Mouse (Mus musculus) kidney, embryonic 14.5 days (tissue): Measurements from ENCODE around the gene Mia. TPM values are rescaled to one million over a fixed set of nuclear protein-coding genes. Genes with fewer than 3 reads are reported as not detected.

Experiments used
- ATAC-seq: fragments of 200-750 bp; cut with Nextera tagmentation; 2 replicates; pipeline ENCODE4 v1.8.0; 2017; ENCODE audit warnings: moderate number of reproducible peaks, mild to moderate bottlenecking, moderate TSS enrichment, moderate library complexity; ENCODE audit not compliant: low FRiP score, low TSS enrichment
- H3K27ac ChIP-seq: fragments of 300-500 bp; sonication (generic); 2 replicates; pipeline ENCODE4 v1.5.1; 2014; ENCODE audit warnings: low read depth, mild to moderate bottlenecking, low read length, moderate library complexity, mixed read lengths
- H3K27me3 ChIP-seq: fragments of 300-500 bp; sonication (generic); 2 replicates; pipeline ENCODE4 v1.6.1; 2014; ENCODE audit warnings: mild to moderate bottlenecking, low read length; ENCODE audit not compliant: control insufficient read depth, insufficient read depth
- H3K36me3 ChIP-seq: fragments of 300-500 bp; sonication (generic); 2 replicates; pipeline ENCODE4 v1.6.1; 2014; ENCODE audit warnings: low read length, mixed read lengths; ENCODE audit not compliant: control insufficient read depth, insufficient read depth
- H3K4me1 ChIP-seq: fragments of 300-500 bp; sonication (generic); 2 replicates; pipeline ENCODE4 v1.6.1; 2014; ENCODE audit warnings: low read length, mixed read lengths; ENCODE audit not compliant: control insufficient read depth, insufficient read depth
- H3K4me2 ChIP-seq: fragments of 300-500 bp; sonication (generic); replicated peaks from 2 replicates; pipeline ENCODE4 v1.6.1; 2014; ENCODE audit warnings: low read depth, mild to moderate bottlenecking, low read length
- H3K4me3 ChIP-seq: fragments of 300-500 bp; sonication (generic); 2 replicates; pipeline ENCODE4 v1.5.1; 2014; ENCODE audit warnings: mild to moderate bottlenecking, low read length
- H3K9ac ChIP-seq: fragments of 300-500 bp; sonication (generic); 2 replicates; pipeline ENCODE4 v1.6.1; 2014; ENCODE audit warnings: low read depth, mild to moderate bottlenecking, low read length, moderate library complexity
- H3K9me3 ChIP-seq: fragments of 300-500 bp; sonication (generic); 2 replicates; pipeline ENCODE4 v1.6.1; 2016; ENCODE audit warnings: low read length; ENCODE audit not compliant: control insufficient read depth
- WGBS: fragments of 180-500 bp; shearing (Covaris S2); extraction: QIAGEN DNeasy Blood & Tissue Kit; methylation state at CpG from one replicate; pipeline ENCODE4 v1.1.7; 2014; 5-methylcytosine and 5-hydroxymethylcytosine counted together
- polyA plus RNA-seq: library from polyadenylated mRNA; unstranded; fragments of >200 nt; fragmentation: Nextera tagmentation; extraction: Ambion mirVana; gene quantifications from 2 replicates; pipeline ENCODE4 v1.2.1, GENCODE M21; 2014

Mia gene
- polyA plus RNA-seq, 1 experiment from 2014 or later = 24.5 TPM

- Histone ChIP-seq H3K4me2 (peak within 1 kb of the TSS; percentile 72), H3K36me3 (peaks cover 33% of the 10 kb centered on the region), H3K9ac (peak within 1 kb of the TSS; percentile 97)
These were observed 15.0 kb upstream of the Mia start, which contains the start of the genes BC024978 and Snrpa for GRCm38 (mm10) chr7:27195681-27196611. Gene BC024978, plus strand, starts transcription at chr7:27195781. Gene Snrpa, minus strand, starts transcription at chr7:27196271.

DNA sequence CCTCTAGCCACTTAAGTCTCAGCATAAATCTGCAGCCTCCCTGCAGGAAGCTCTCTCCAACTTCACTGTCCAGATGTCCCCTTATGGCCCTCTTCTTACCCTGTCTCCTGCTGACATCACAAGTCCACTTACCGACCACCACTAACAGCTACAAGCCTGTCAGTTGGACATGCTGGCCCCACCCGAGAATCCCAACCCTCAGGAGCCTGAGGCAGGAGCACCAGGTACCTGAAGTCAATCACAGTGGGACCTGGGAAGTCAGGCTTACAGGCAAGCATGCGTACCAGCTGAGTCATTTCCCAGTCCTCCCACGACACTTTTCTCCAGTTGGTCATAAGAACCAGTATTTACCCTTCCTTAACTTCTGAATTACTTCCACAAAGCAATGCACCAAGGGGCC, 12.8 kb upstream of the Mia start:
- no peaks in the 10 kb centered on the region for H3K27me3 ChIP-seq
- ATAC-seq = no peak
- peaks cover 54% of the 10 kb centered on the region for H3K36me3 ChIP-seq
- peaks cover 12% of the 10 kb centered on the region; the same call in 1 of the 2 replicates for H3K4me1 ChIP-seq
- 82% methylated on average over 4 of the region's 4 CpGs for WGBS
- H3K4me2 ChIP-seq = no peak overlapping the region; the same call in 1 of the 2 replicates
- 0 out of 2 replicates have a peak overlapping the region, but pooled peaks have one; percentile 1 for H3K9ac ChIP-seq
- no peak overlapping the region for H3K27ac ChIP-seq
- no peaks in the 10 kb centered on the region for H3K9me3 ChIP-seq
- H3K4me3 ChIP-seq = no peak overlapping the region

More at GRCm38 (mm10) chr7:27195681-27196611, 15.0 kb upstream of the Mia start, which contains the start of the genes BC024978 and Snrpa:
- Histone ChIP-seq H3K4me1 (peaks cover 12% of the 10 kb centered on the region; the same call in 1 of the 2 replicates), H3K27ac (peak within 1 kb of the TSS; percentile 99), H3K4me3 (peak within 1 kb of the TSS; percentile 82), H3K9me3 (no peaks in the 10 kb centered on the region), H3K27me3 (no peaks in the 10 kb centered on the region)
- peak; percentile 99 for ATAC-seq
- WGBS = under 1% methylated on average over 64 of the region's 64 CpGs

- no peak overlapping the region for H3K4me2 ChIP-seq
- 91% methylated on average over 5 of the region's 5 CpGs for WGBS
- H3K4me1 ChIP-seq = peaks cover 12% of the 10 kb centered on the region; the same call in 1 of the 2 replicates
- no peaks in the 10 kb centered on the region for H3K27me3 ChIP-seq
- no peak for ATAC-seq
- H3K9me3 ChIP-seq = no peaks in the 10 kb centered on the region
- no peak overlapping the region for H3K27ac ChIP-seq
- no peak overlapping the region for H3K4me3 ChIP-seq
- peaks cover 67% of the 10 kb centered on the region for H3K36me3 ChIP-seq
- H3K9ac ChIP-seq = no peak overlapping the region
These were observed 11.5 kb upstream of the Mia start for GRCm38 (mm10) chr7:27192434-27192833.

DNA sequence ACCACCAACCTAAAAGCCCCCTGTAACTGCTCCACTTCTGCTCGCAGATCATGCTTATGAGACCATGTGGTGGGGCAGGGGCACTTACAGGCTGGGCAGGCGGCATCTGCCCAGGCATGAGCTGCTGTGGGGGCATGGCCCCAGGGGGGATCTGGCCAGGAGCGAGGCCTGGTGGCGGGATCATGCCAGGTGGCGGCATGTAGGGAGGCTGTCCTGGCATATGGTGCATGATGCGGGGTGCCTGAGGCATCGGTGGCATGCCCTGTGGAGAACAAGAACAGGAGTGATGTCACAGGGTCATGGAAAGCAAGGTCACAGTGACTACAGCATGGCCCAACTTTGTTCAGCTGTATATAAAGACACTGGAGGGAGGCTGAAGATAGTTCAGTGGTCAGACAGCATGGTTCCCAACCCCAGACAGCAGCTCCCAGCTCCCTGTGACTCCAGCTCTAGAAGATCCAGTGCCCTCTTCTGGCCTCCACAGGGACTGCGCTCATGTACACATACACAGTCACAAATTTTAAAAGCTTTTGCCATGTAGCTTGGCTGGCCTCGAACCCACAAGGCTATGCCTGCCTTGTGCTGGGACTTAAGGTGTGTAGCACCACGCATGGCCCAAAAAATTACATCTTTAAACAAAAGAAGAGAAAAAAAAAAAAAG, 8.4 kb upstream of the Mia start:
- Histone ChIP-seq H3K27ac (no peak overlapping the region), H3K9me3 (no peaks in the 10 kb centered on the region), H3K36me3 (peaks cover 97% of the 10 kb centered on the region), H3K4me1 (peaks cover 1% of the 10 kb centered on the region; the same call in 1 of the 2 replicates), H3K27me3 (no peaks in the 10 kb centered on the region), H3K9ac (no peak overlapping the region), H3K4me3 (no peak overlapping the region), H3K4me2 (no peak overlapping the region)
- no peak for ATAC-seq
- 98% methylated on average over 10 of the region's 10 CpGs for WGBS

- 88% methylated on average over 5 of the region's 5 CpGs for WGBS
- Histone ChIP-seq H3K27ac (no peak overlapping the region), H3K27me3 (no peaks in the 10 kb centered on the region), H3K9me3 (no peaks in the 10 kb centered on the region), H3K4me3 (no peak overlapping the region), H3K9ac (no peak overlapping the region), H3K4me1 (no peaks in the 10 kb centered on the region), H3K4me2 (no peak overlapping the region), H3K36me3 (peaks cover 75% of the 10 kb centered on the region)
- no peak for ATAC-seq
These were observed 5.0 kb upstream of the Mia start for GRCm38 (mm10) chr7:27185986-27186385.

GRCm38 (mm10) chr7:27184964-27185363, 4.0 kb upstream of the Mia start:
- WGBS = 77% methylated on average over 3 of the region's 3 CpGs
- peaks cover 65% of the 10 kb centered on the region for H3K36me3 ChIP-seq
- no peak overlapping the region for H3K27ac ChIP-seq
- no peak overlapping the region for H3K4me2 ChIP-seq
- no peaks in the 10 kb centered on the region for H3K27me3 ChIP-seq
- no peaks in the 10 kb centered on the region for H3K4me1 ChIP-seq
- H3K4me3 ChIP-seq = no peak overlapping the region
- no peak overlapping the region for H3K9ac ChIP-seq
- no peak for ATAC-seq
- no peaks in the 10 kb centered on the region for H3K9me3 ChIP-seq

GRCm38 (mm10) chr7:27182498-27182897, 1.5 kb upstream of the Mia start:
- Histone ChIP-seq H3K4me1 (0 out of 2 replicates have a peak, but pooled peaks cover 8% of the 10 kb centered on the region), H3K4me3 (no peak overlapping the region), H3K36me3 (peaks cover 41% of the 10 kb centered on the region), H3K4me2 (no peak overlapping the region), H3K27ac (no peak overlapping the region), H3K9me3 (no peaks in the 10 kb centered on the region), H3K27me3 (no peaks in the 10 kb centered on the region), H3K9ac (no peak overlapping the region)
- 92% methylated on average over 1 of the region's 1 CpGs for WGBS
- ATAC-seq = no peak

DNA sequence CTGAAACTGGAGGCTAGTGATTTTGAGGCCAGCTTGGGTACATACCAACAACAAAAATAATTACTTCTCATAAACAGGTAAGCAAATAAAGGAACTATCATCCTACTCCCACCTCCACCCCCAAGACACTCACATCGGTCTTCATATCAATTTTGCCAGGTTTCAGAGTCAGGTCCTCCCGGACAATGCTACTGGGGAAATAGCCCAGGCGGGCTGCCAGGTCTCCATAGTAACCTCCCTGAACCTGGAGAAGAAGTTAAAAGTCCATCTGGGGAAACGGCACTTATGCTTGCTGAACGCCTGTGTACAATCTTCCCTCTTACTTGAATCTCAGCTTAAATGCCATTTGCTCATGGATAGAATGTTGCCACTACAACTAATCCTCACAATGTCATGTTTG, 921 bp downstream of the Mia start:
- Histone ChIP-seq H3K4me3 (peak overlapping the region; percentile 7; the same call in 1 of the 2 replicates), H3K9ac (no peak overlapping the region), H3K27me3 (no peaks in the 10 kb centered on the region), H3K4me1 (0 out of 2 replicates have a peak, but pooled peaks cover 8% of the 10 kb centered on the region), H3K9me3 (no peaks in the 10 kb centered on the region), H3K27ac (no peak overlapping the region), H3K4me2 (no peak overlapping the region; the same call in 1 of the 2 replicates), H3K36me3 (peaks cover 16% of the 10 kb centered on the region)
- 71% methylated on average over 5 of the region's 5 CpGs for WGBS
- ATAC-seq = no peak
